Comparison of ENCODE assay signal across 28 mouse cellular contexts in the genomic region with DNA sequence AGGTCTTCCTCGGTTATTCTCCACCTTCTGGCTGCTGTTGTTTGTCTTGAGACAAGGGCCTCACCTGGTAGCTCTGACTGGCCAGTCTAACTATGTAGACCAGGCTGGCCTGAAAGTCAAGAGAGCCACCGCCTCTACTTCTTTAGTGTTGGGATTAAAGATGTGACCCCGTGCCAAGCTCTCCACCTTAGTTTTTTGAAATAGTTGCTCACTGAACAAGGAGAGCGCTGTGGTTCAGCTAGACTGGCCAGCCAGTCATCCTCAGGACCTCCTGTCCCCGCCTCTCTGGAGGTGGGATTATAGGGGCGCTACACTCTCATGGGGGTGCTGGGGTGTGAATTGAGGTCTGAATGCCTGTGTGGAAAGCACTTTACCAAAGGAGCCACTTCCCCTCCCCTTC.
"Had no signal": no experiment of that assay in that cellular context is flagged by ENCODE, and none has a peak within 500 bp of the region (broad histone marks: within the 10 kb centered on the region; RNA-seq: fewer than 3 reads in every experiment).

No protein-coding gene starts in this region.

- H3K36me3 ChIP-seq: heart, embryonic 10.5 days; heart, embryonic 13.5 days; heart, embryonic 15.5 days; hindbrain, embryonic 10.5 days; hindbrain, embryonic 12.5 days; intestine, embryonic 15.5 days; limb, embryonic 13.5 days; limb, embryonic 15.5 days; liver, embryonic 13.5 days; liver, embryonic 15.5 days had no signal

- H3K9me3 ChIP-seq: heart, embryonic 10.5 days; heart, embryonic 13.5 days; heart, embryonic 15.5 days; hindbrain, embryonic 10.5 days; hindbrain, embryonic 12.5 days; intestine, embryonic 15.5 days; limb, embryonic 13.5 days; limb, embryonic 15.5 days; liver, embryonic 13.5 days; liver, embryonic 15.5 days had no signal

- H3K27ac ChIP-seq: heart, embryonic 10.5 days; heart, embryonic 13.5 days; heart, embryonic 15.5 days; hindbrain, embryonic 10.5 days; hindbrain, embryonic 12.5 days; hindbrain, embryonic 14.5 days; intestine, embryonic 15.5 days; kidney, postnatal 0 days; limb, embryonic 13.5 days; limb, embryonic 15.5 days; liver, embryonic 13.5 days; liver, embryonic 15.5 days had no signal

- ATAC-seq: forebrain, postnatal 0 days; hindbrain, embryonic 16.5 days; inflammation-experienced regulatory T-cells, adult 6 months; intestine, embryonic 15.5 days; intestine, postnatal 0 days had no signal

- H3K4me2 ChIP-seq: heart, embryonic 13.5 days; heart, embryonic 15.5 days; hindbrain, embryonic 12.5 days; hindbrain, embryonic 14.5 days; intestine, embryonic 15.5 days; limb, embryonic 13.5 days; limb, embryonic 15.5 days; liver, embryonic 11.5 days; liver, embryonic 13.5 days; liver, embryonic 15.5 days had no signal

- H3K9ac ChIP-seq: forebrain, postnatal 0 days; heart, embryonic 13.5 days; heart, embryonic 15.5 days; hindbrain, embryonic 12.5 days; hindbrain, embryonic 14.5 days; intestine, embryonic 15.5 days; limb, embryonic 13.5 days; limb, embryonic 15.5 days; liver, embryonic 13.5 days; liver, embryonic 15.5 days had no signal

- DNase-seq: forebrain, postnatal 0 days; gastrocnemius, postnatal 14 days; gastrocnemius, postnatal 36 days; heart, postnatal 14 days; heart, postnatal 4 days; kidney, adult 18-20 months; kidney, postnatal 14 days; kidney, postnatal 4 days; layer of hippocampus, adult 9-11 months; layer of hippocampus, postnatal 36 days; left cerebral cortex, postnatal 4 days; liver, embryonic 13.5 days; lung, adult 18-20 months had no signal

- H3K4me3 ChIP-seq: heart, embryonic 10.5 days; heart, embryonic 13.5 days; heart, embryonic 15.5 days; hindbrain, embryonic 10.5 days; hindbrain, embryonic 12.5 days; intestine, embryonic 15.5 days; limb, embryonic 13.5 days; limb, embryonic 15.5 days; liver, embryonic 13.5 days; liver, embryonic 15.5 days had no signal

- H3K27me3 ChIP-seq: heart, embryonic 13.5 days; heart, embryonic 15.5 days; hindbrain, embryonic 12.5 days; intestine, embryonic 15.5 days; limb, embryonic 13.5 days; limb, embryonic 15.5 days had no signal
